Mouse (Mus musculus) heart, embryonic 14.5 days (tissue): Measurements from ENCODE around the gene Tada2a. TPM values are rescaled to one million over a fixed set of nuclear protein-coding genes. Genes with fewer than 3 reads are reported as not detected.

Source experiments
- ATAC-seq: fragments of 200-750 bp; cut with Nextera tagmentation; 2 replicates; pipeline ENCODE4 v1.8.0; 2017; ENCODE audit warnings: low read depth, moderate TSS enrichment; ENCODE audit not compliant: insufficient number of reproducible peaks, insufficient read depth, low FRiP score
- H3K27ac ChIP-seq, 2 experiments: fragments of 200-500 bp in 1 of 2; fragments of 300-500 bp in 1 of 2; sonication (generic) in 1 of 2; replicated peaks in 1 of 2; 2 replicates each; pipeline ENCODE4 v1.5.1; 2012 to 2014; ENCODE audit warnings: low read depth in 2 of 2, low read length in 2 of 2, control low read depth in 1 of 2, mild to moderate bottlenecking in 1 of 2, mixed read lengths in 1 of 2; ENCODE audit not compliant: control insufficient read depth in 1 of 2, insufficient read depth in 1 of 2
- H3K27me3 ChIP-seq: fragments of 300-500 bp; sonication (generic); 2 replicates; pipeline ENCODE4 v1.6.1; 2014; ENCODE audit warnings: mild to moderate bottlenecking, low read length, control low read depth; ENCODE audit not compliant: control insufficient read depth, insufficient read depth
- H3K36me3 ChIP-seq: fragments of 300-500 bp; sonication (generic); 2 replicates; pipeline ENCODE4 v1.6.1; 2014; ENCODE audit warnings: mild to moderate bottlenecking, control low read depth, low read length, mixed read lengths; ENCODE audit not compliant: control insufficient read depth, insufficient read depth
- H3K4me1 ChIP-seq, 2 experiments: fragments of 200-500 bp in 1 of 2; fragments of 300-500 bp in 1 of 2; sonication (generic) in 1 of 2; 2 replicates each; pipeline ENCODE4 v1.6.1; 2012 to 2014; ENCODE audit warnings: low read length in 2 of 2, control low read depth in 1 of 2, mixed read lengths in 1 of 2; ENCODE audit not compliant: control insufficient read depth in 2 of 2, insufficient read depth in 2 of 2
- H3K4me2 ChIP-seq: fragments of 300-500 bp; sonication (generic); 2 replicates; pipeline ENCODE4 v1.6.1; 2014; ENCODE audit warnings: mild to moderate bottlenecking, low read length
- H3K4me3 ChIP-seq, 2 experiments: fragments of 200-500 bp in 1 of 2; fragments of 300-500 bp in 1 of 2; sonication (generic) in 1 of 2; 2 replicates each; pipeline ENCODE4 v1.5.1; 2012 to 2014; ENCODE audit warnings: low read length in 2 of 2, mild to moderate bottlenecking in 2 of 2, control low read depth in 1 of 2, low read depth in 1 of 2, moderate library complexity in 1 of 2; ENCODE audit not compliant: control insufficient read depth in 1 of 2, insufficient read depth in 1 of 2
- H3K9ac ChIP-seq: fragments of 300-500 bp; sonication (generic); 2 replicates; pipeline ENCODE4 v1.6.1; 2014; ENCODE audit warnings: mild to moderate bottlenecking, low read length
- H3K9me3 ChIP-seq: fragments of 300-500 bp; sonication (generic); 2 replicates; pipeline ENCODE4 v1.6.1; 2016; ENCODE audit warnings: low read length, control low read depth; ENCODE audit not compliant: control insufficient read depth
- WGBS: fragments of 180-500 bp; shearing (Covaris S2); extraction: QIAGEN DNeasy Blood & Tissue Kit; methylation state at CpG from one replicate; pipeline ENCODE4 v1.1.7; 2014; 5-methylcytosine and 5-hydroxymethylcytosine counted together
- polyA plus RNA-seq: library from polyadenylated mRNA; unstranded; fragments of >200 nt; fragmentation: Nextera tagmentation; extraction: Ambion mirVana; gene quantifications from 2 replicates; pipeline ENCODE4 v1.2.1, GENCODE M21; 2014

Tada2a gene
- polyA plus RNA-seq, 1 experiment from 2014 or later: 16.9 TPM

DNA sequence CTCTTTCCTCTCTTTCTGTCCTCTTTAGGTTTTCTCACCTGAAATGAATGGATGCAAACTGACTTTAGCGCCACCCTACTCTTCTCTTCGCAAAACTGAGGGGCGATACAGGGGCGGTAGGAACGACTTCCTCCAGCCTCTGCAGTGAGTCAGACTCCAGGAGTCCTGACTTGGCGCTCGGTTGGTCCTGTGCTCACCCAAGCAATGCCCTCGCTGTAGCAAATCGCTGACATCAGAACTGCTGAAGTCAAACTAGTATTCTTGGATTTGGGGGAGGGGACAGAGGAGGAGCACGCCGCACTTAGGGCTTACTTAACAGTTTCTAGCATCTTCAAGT is 60.4 kb downstream of the Tada2a start, which contains the start of gene Dusp14:
Dusp14 (minus strand) TSS at position 228 of the 337 bp plus-strand sequence.
- no peaks in the 10 kb centered on the region for H3K9me3 ChIP-seq
- H3K4me1 ChIP-seq: peaks cover 15 to 23% of the 10 kb centered on the region in 2 experiments
- peak within 1 kb of the TSS; percentile 98 for H3K4me2 ChIP-seq
- peaks cover 22% of the 10 kb centered on the region for H3K27me3 ChIP-seq
- no peak for ATAC-seq
- peak within 1 kb of the TSS; percentile 81 for H3K9ac ChIP-seq
- peak within 1 kb of the TSS; percentile 69 to 81 for H3K4me3 ChIP-seq
- WGBS: 12% methylated on average over 11 of the region's 11 CpGs
- H3K27ac ChIP-seq: 0 out of 4 replicates have a peak within 1 kb of the TSS, but pooled peaks of 1 of the 2 experiments have one; percentile 19
- H3K36me3 ChIP-seq: no peaks in the 10 kb centered on the region

DNA sequence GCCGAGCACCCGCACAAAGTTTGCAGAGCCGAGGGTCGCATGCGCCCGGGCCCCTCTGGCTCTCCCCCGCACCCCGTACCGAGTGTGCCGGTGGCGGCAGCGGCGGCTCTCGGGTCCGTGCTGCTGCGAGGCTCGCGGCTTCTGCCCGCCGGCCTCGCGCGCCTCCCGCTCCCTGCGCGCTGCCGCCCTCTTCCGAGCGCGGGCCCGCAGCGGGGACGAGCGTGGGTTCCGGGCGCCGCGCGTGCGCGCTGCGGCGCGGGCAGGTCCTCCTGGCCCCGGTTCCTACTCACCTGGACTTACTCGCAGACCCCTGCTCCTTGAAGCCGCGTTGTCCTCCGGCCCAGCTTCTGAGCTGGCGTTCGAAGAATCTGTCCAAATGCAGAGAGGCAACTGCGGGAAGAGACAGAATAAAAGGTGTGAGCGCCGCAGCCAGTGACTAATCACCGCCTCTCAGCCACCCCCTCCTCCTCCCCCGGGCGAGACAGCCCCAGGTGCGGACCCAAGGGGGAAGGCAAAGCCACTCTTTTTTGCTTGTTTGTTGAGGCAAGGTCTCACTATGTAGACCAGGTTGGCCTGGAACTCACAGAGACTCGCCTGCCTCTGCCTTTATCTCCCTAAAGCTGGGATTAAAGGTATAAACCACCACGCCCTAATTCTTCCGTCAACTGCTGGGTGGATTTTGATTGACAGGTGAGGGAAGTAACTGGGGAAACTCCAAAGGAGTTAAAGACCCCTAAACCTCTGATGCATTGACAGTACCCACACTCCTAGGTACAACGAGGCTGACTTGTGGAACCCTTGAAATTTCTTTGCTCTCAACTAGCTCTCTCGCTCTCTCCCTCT is 61.0 kb downstream of the Tada2a start:
- 3% methylated on average over 52 of the region's 63 CpGs for WGBS
- Histone ChIP-seq H3K36me3 (no peaks in the 10 kb centered on the region), H3K9me3 (no peaks in the 10 kb centered on the region), H3K27ac (0 out of 4 replicates have a peak overlapping the region, but pooled peaks of 1 of the 2 experiments have one; percentile 19), H3K4me3 (peak overlapping the region; percentile 69 to 81), H3K27me3 (peaks cover 22% of the 10 kb centered on the region), H3K4me1 (peaks cover 13 to 17% of the 10 kb centered on the region in 2 experiments), H3K4me2 (peak overlapping the region; percentile 98), H3K9ac (peak overlapping the region; percentile 81)
- ATAC-seq: no peak

DNA sequence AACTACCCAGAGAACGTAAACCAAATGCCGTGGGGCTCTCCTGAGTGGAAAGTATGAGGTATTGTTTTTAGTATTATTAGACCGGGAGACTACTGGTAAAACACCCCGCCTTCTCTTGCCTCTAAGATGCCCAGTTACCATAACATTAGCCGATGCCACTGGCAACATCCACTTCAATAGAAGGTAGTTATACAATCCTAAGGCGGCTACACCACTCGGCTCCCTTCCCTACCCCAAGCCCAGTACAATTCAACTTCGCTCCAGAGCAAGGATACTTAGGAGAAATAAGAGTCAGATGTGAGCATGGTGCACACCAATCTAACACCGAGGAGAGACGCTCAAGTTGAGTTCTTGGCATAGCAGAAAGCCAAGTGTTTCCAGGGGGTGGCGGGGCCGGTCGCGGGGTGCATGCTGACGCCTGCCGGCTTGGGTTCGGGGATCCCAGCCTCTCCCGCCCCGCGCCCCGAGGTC is 61.6 kb downstream of the Tada2a start:
- Histone ChIP-seq H3K4me3 (peak overlapping the region; percentile 69 to 81), H3K36me3 (no peaks in the 10 kb centered on the region), H3K4me2 (peak overlapping the region; percentile 98), H3K4me1 (peaks cover 19 to 21% of the 10 kb centered on the region in 2 experiments), H3K27ac (0 out of 4 replicates have a peak overlapping the region, but pooled peaks of 1 of the 2 experiments have one; percentile 19), H3K9ac (peak overlapping the region; percentile 81), H3K9me3 (no peaks in the 10 kb centered on the region), H3K27me3 (peaks cover 22% of the 10 kb centered on the region)
- ATAC-seq: 0 out of 2 replicates have a peak, but pooled peaks have one; percentile 13
- WGBS: 4% methylated on average over 21 of the region's 21 CpGs

DNA sequence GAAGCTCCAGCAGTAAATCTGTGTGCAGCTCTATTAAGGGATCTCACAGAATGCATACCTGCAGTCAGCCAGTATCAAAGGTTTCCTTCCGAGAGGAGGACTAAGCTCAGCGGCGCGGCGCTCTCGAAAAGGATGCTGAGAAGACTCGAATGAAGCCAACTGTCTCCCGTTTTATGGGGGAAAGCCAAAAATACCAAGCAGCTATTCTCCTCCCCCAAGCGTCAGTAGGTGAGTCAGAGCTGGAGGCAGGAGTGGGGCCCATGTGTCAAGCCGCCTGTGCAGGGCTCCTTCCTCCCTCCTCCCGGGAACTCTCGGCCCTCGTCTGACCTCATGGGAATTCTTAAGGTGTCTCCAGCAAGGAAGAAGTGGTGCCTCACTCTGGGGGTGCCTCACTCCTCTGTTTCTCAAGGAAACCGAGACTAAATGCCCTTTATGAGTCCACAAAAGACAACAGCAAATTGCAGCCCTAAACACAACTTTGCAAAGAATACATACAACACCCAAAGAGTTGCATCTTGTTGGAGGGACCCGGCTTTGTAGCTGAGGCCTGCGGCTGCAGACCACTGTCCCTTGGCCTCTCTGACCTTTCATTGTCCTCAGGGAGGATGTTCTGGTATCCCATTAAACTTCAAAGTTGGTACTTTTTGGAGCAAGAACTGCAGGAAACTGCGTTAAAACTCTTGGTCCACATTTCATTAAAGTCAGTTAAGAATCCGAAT is 62.3 kb downstream of the Tada2a start:
- Histone ChIP-seq H3K9ac (no peak overlapping the region; the same call in 1 of the 2 replicates), H3K27me3 (peaks cover 22% of the 10 kb centered on the region), H3K36me3 (no peaks in the 10 kb centered on the region), H3K27ac (no peak overlapping the region), H3K9me3 (no peaks in the 10 kb centered on the region), H3K4me1 (peaks cover 19 to 25% of the 10 kb centered on the region in 2 experiments), H3K4me2 (peak overlapping the region; percentile 98), H3K4me3 (peak overlapping the region; percentile 0 to 69; a peak in 2 of 4 replicates)
- WGBS: 9% methylated on average over 18 of the region's 18 CpGs
- ATAC-seq: no peak

DNA sequence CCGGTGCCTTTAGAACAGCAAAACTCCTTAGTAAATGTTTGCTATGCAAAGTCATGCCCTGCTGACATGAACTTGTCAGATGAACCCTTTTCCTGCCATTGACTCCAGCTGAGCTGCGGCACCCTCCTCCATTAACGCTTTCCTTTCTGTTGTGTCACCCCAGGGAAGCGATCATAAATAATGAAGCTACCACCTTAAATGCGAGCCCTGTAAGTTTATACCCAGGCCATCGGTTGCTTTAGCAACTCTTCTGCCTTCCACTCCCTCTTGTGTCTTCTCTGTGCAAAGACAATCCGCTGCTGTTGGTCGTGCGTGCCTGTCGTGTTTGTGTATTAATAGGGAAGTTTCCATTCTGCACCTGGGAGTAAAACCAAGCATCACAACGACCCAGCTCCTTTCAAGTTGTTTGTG is 63.3 kb downstream of the Tada2a start:
- no peak for ATAC-seq
- 6% methylated on average over 11 of the region's 11 CpGs for WGBS
- Histone ChIP-seq H3K27ac (no peak overlapping the region), H3K9me3 (no peaks in the 10 kb centered on the region), H3K4me3 (no peak overlapping the region), H3K9ac (no peak overlapping the region), H3K36me3 (no peaks in the 10 kb centered on the region), H3K4me1 (peaks cover 19 to 25% of the 10 kb centered on the region in 2 experiments), H3K27me3 (peaks cover 22% of the 10 kb centered on the region), H3K4me2 (peak overlapping the region; percentile 18)

DNA sequence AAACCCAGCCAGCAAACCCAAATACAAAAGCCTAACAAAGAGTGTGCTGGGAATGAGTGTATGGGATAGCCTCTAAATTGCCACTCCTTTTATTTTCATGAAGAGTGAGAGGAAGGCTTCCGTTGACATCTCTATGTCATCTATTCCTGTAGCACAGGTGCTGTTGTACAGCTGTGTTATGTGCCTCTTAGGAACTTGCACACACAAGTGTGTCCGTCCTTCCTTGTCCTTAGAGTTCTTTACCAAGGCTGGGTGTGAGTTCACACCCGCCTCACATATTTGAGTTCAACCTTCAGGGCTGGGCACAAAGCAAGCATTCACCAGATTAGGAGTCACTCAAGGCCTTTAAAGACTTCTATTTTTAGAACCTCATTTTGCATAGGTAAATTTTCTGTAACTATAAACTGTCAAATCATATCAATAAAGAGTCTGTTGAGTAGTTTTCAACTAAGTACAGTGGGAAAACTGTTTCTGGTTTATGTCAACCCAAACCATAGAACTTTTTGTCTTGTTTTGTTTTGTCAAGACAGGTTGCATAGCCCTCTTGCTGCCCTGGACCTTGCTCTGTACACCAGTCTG is 65.7 kb downstream of the Tada2a start:
- Histone ChIP-seq H3K36me3 (no peaks in the 10 kb centered on the region), H3K9me3 (no peaks in the 10 kb centered on the region), H3K4me3 (no peak overlapping the region), H3K27ac (no peak overlapping the region), H3K4me2 (no peak overlapping the region), H3K9ac (no peak overlapping the region), H3K27me3 (peaks cover 12% of the 10 kb centered on the region), H3K4me1 (peaks cover 17 to 22% of the 10 kb centered on the region in 2 experiments)
- WGBS: 71% methylated on average over 3 of the region's 3 CpGs
- no peak for ATAC-seq

DNA sequence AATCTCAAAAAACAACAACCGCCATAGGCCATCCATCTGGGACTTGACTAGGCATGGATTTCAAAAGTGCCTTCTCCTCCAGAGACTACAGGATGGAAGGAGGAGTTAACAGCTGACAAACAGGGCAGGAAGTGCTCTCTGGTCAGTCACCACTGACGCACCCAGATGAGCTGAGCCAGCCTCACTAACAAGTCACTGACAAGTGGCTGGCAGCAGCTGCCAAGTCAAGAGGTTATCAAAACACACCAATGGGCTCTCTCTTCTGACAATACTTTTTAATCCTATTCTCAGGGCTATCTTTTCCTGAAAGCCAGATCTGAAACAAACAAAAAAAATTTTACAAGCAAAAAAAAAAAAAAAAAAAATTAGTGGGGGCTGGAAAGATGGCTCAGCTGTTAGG is 66.6 kb downstream of the Tada2a start:
- 13% methylated on average over 2 of the region's 2 CpGs for WGBS
- peaks cover 12% of the 10 kb centered on the region for H3K27me3 ChIP-seq
- H3K9me3 ChIP-seq: no peaks in the 10 kb centered on the region
- H3K4me2 ChIP-seq: no peak overlapping the region
- no peak overlapping the region for H3K4me3 ChIP-seq
- no peaks in the 10 kb centered on the region for H3K36me3 ChIP-seq
- ATAC-seq: peak; percentile 41; the same call in 1 of the 2 replicates
- no peak overlapping the region for H3K9ac ChIP-seq
- peaks cover 15 to 22% of the 10 kb centered on the region in 2 experiments for H3K4me1 ChIP-seq
- H3K27ac ChIP-seq: no peak overlapping the region
